Mouse (Mus musculus): Measurements from ENCODE around the gene Atp1b4.
"Not testable (repeated sequence)": the region's sequence is repeated elsewhere in the genome, so short reads cannot be mapped to it uniquely, and the experiment has no call there.

Gene Atp1b4

GRCm38 (mm10) chrX:38315884-38316283 lies at the start of gene Atp1b4:
TSS of gene Atp1b4 (plus strand) at chrX:38316184.
- DNase-seq (ENCODE audit: low spot score) = no peak

- DNase-seq (ENCODE audit: low spot score) = no peak
Observed at GRCm38 (mm10) chrX:38308597-38308996, 7.4 kb upstream of the Atp1b4 start.

GRCm38 (mm10) chrX:38311054-38311453 lies 4.9 kb upstream of the Atp1b4 start:
- no peak for DNase-seq (ENCODE audit: low spot score)

GRCm38 (mm10) chrX:38312910-38313625 lies 2.9 kb upstream of the Atp1b4 start:
- no peak for DNase-seq (ENCODE audit: low spot score)

- no peak for DNase-seq (ENCODE audit: low spot score)
Observed at GRCm38 (mm10) chrX:38313626-38314210, 2.3 kb upstream of the Atp1b4 start.

GRCm38 (mm10) chrX:38330695-38331406 lies 14.9 kb downstream of the Atp1b4 start:
- DNase-seq (ENCODE audit: low spot score) = no peak

GRCm38 (mm10) chrX:38334329-38335279 lies 18.6 kb downstream of the Atp1b4 start:
- DNase-seq (ENCODE audit: low spot score) = peak; percentile 5

GRCm38 (mm10) chrX:38362016-38362415 lies 46.0 kb downstream of the Atp1b4 start:
- DNase-seq (ENCODE audit: low spot score) = no peak

- not testable (repeated sequence) for DNase-seq (ENCODE audit: low spot score)
Observed at GRCm38 (mm10) chrX:38364621-38365020, 48.6 kb downstream of the Atp1b4 start.

GRCm38 (mm10) chrX:38373169-38373568 lies 57.2 kb downstream of the Atp1b4 start:
- DNase-seq (ENCODE audit: low spot score) = not testable (repeated sequence)

All from yolk sac, embryonic 10.5 days (tissue).